Mouse (Mus musculus): Measurements from ENCODE around the gene Grin2a. TPM values are rescaled to one million over a fixed set of nuclear protein-coding genes. Genes with fewer than 3 reads are reported as not detected.

Grin2a gene
- total RNA-seq, 1 experiment from 2014 or later, result 2.9 TPM

Other genes with a start within 250 kb of the Grin2a start
- not detected in 2 replicates for gene Rpl39l, start 174.7 kb upstream of the Grin2a start, total RNA-seq (2021)
- 0.43 and 1.1 TPM in 2 replicates for gene Atf7ip2, start 197.2 kb upstream of the Grin2a start, total RNA-seq (2021)

All from adrenal gland, postnatal 25 days (tissue).